Mouse (Mus musculus) G1E (cell line): ENCODE data around the gene Rpp38.

Experiments used
- CTCF ChIP-seq: IDR thresholded peaks from 2 replicates; pipeline ENCODE4 v1.5.1; 2012; ENCODE audit warnings: low read depth, low read length, inconsistent platforms, mixed read lengths
- GATA1 ChIP-seq: IDR thresholded peaks from 2 replicates; pipeline ENCODE4 v1.6.1; 2012; ENCODE audit warnings: borderline replicate concordance, low read length, inconsistent platforms, mixed read lengths
- GATA2 ChIP-seq: IDR thresholded peaks from 2 replicates; pipeline ENCODE4 v1.6.1; 2012; ENCODE audit warnings: low read depth, low read length, inconsistent platforms, borderline replicate concordance
- TAL1 ChIP-seq: conservative IDR thresholded peaks from 2 replicates; pipeline ENCODE4 v1.6.1; 2012; ENCODE audit warnings: low read depth, low read length, inconsistent platforms, mixed read lengths

DNA sequence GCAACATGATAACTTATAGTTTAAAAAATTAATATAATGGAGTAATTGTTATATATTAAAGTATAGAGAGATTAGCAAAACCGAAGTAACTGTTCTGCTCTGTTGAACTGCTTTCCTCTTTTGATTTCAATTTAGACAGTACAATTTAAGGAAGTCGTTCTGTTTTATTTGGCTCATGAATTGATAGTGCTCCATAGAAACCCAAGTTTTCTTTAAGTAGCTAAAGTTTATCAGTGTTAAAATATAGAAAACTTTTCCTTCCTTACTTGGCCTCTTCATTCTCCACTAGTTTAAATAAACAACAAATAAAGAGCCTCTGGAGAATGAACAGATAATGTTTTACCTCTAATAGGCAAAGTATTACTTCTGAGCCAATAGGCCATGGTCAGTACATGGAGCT lies 46.2 kb downstream of the Rpp38 start:
- TF ChIP-seq CTCF (no peak), GATA1 (no peak), GATA2 (no peak), TAL1 (no peak)
